Mouse (Mus musculus): ENCODE measurements at regions not wholly inside any gene's neighbourhood (a gene's known extent, or its start where the extent isn't known, plus 50 kb on each side); places are given as distances from the start of the nearest gene placed in this dataset.

DNA sequence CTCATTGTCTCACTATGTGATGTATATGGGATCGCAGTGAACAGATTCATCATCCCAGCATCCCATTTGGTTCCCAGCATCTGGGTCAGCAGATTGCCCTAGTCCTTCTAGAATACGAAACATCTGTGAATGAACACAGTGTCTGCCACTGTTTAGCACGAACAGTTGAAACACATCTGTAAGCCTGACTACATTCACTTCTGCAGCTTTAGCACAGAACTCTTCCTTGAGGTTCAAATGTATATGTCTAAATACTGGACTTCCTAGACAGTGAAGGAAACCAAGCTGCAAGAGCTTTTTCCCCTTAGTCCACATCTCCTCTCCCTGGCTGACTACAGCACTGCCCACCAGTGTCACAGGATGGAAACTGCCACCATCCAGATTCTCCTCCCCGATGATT lies 283.0 kb upstream of the Tle4 start:
- no peak for DNase-seq

DNA sequence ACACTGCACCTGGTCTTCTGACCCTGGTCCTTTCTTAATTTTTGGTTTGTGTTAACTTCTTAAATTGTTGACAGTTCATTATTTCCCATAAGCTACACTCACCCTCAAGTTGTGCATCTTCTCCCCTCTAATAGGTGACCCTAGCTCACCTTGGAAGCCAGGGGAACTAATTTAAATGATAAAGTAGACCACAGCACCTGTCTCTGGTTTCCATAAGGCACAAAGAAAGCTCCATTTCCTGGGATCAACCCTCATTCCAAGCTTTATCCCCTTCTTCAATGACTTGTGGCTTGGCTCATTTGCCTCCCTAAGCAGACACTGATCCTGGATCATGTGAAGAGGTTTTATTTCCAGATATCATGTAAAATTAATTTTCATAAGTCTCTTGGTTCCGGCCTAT lies 276.1 kb upstream of the Tle4 start:
- no peak for DNase-seq

DNA sequence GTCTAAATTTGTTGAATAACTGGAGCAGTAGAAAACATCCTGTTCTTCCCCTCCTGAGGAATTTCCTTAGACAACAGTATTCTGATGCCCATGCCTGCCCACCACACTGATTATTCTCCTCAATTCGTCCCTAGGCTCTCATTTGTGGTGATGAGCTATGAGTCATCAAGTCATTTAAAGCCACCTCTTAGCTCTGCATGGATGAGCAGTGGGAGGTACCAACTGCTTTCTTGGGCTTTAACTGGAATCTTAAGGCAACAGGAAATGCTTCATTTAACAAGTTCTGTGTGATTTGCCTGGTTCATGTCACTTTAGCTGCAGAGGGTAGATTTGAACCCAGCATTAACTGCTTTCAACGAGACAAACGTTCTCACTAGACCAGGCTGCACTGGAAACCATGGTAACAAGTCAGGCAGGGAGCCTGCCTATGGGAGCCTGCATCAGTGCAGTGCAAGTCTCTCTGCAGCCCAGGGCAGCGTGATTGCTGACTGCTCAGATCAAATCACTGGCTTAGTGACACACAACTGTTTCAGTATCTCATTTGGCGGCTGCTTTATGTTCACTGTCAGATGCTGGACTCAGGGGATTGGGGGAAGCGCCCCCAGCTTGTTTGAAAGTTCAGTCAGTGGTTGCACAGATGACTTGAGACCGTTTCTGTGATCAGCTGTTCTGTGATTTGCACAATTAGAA lies 273.5 kb upstream of the Tle4 start:
- no peak for DNase-seq

DNA sequence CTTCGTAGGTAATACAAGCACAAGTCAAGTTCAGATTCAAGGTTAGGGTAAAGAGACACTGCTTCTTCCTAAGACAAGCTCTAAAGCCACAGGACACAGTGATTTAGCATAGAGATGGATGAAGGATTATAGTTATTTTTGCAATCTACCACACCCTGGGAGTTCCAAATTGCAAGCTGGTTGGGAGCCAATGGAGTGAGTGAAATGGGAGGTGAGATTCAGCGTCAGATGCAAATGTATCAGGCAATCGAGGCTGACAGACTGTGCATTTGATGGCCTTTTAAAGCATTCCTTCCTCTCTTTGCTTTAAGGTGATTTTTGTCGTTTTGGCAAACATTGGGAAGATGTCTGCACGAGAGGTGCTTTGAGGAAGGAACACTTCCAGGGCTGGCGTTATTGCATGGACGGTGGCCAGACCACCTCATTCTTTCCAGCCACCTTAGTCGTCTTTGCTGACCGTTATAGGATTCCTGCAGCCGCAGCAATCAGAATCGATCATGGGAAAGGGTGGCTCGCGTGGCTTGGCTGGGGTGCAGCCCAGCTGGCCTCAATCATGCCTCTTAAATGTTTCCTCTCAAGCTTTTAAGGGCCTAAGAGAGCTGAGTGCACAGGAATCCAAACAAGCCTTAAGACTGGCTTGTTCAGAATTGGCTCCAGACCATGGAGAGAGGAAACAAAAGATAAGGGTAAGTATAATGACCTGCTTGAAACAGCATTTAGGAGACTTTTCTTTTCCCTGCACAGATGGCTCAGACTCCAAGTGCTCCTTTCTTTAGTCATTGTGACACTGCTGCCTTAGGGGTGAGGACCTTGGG lies 265.0 kb upstream of the Tle4 start:
- no peak for DNase-seq

DNA sequence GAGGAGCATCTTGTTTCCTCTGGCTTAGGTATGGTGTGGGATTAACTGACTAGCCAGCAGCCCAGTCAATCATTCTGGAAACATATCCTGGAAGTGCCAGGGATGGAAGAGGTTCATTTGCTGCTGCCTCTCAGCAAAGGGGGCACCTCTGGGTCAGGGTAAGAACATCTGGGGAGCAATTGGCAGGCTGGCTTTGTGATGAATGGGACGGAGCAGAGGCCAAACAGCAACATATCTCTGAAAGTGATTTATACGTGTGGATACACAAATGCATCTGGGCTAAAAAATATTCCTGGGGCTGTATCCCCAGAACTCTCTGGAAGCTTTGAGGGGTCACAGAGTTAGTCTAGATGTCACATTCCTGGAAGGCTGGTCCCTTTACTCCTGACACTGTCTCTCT lies 257.2 kb upstream of the Tle4 start:
- DNase-seq: no peak

DNA sequence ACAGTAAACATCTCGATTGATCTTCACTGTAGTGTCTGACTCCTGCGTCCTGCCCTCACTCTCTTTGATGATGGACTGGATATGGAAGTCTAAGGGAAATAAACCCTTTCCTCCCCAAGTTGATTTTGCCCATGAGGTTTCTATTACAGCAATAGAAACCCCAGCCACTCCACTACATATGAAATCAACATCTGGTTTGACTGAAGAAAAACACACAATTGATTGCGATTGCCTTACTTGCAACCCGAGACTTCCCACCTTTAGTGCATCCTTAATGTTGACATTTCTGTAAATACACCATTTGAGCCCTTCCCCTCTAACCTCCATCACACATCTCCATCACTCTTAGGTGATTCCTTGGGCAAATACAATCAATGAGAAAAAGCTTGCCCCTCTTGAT lies 255.6 kb upstream of the Tle4 start:
- no peak for DNase-seq

DNA sequence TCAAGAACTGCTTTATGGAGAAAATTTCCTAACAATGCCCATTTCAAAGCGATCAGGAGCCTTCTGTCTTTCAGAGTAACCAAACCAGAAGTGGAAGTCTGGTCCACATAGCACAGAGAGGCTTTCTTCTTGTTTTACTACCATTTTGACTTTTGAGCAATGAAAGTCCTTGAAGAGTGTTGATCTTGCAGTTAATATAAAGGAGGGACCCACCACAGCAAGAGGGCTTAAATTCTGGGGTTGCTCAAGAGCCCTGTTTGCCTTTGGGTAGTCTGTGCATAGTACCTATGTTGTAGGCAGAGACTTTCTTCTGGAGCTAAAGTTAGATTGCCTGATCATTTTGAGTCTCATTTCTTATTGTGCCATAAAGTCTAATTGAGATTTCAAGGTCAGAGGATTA lies 251.7 kb upstream of the Tle4 start:
- no peak for DNase-seq

DNA sequence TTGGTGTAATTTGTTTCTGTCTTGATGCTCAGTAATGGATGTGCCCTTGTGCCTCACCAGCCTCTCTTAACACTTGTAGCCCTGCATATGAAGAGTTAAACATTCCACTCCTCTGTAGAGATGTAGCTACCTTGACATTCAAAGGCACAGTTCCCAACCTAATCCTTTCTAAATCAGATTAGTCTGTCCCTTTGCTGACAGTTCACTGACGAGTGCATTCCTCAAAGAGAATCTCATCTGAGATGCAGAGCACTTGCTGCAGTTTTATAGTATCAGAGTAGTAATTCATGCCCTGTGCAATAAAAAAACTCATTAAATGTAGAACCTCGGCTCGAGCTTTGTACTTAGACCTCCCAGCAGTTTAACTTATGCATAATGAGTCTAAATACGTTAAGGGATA lies 249.3 kb upstream of the Tle4 start:
- DNase-seq: no peak

DNA sequence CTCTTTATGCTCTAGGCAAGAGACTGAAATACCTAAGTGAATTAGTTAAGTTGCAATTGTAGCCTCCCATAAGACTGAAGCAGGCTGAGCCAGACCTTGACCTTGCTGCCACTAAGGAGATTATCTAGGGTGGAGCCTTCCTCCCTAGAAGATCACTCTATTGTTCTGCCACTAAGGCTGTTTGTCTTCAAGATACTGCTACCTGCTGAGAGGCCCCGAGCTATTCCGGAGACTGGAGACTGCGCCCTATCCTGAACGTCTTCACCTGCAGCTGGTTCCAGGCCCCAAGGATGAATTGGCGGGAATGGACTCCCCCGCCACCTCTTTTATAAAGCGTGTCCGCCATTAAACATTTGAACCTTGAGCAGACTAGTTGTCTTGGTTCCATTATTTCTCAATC lies 237.8 kb upstream of the Tle4 start:
- DNase-seq: no peak

DNA sequence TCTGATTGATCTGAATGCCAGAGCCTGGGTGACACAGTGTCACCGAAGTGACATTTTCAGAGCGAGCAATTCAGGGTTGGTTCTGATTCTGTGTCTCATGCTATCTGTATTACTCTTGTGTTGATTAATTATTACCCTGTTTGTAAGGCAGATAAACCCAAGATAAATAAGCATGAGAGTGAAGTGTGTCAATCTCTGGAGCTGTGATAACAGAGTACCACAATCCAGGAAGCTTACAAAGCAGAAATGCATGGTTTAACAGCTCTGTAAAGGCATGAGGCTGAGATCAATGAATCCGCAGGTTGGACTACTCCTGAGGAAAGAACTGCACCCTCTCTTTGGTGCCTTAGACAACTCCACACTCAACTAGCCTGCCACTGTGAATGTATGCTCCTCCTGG lies 218.5 kb upstream of the Tle4 start:
- DNase-seq: no peak

DNA sequence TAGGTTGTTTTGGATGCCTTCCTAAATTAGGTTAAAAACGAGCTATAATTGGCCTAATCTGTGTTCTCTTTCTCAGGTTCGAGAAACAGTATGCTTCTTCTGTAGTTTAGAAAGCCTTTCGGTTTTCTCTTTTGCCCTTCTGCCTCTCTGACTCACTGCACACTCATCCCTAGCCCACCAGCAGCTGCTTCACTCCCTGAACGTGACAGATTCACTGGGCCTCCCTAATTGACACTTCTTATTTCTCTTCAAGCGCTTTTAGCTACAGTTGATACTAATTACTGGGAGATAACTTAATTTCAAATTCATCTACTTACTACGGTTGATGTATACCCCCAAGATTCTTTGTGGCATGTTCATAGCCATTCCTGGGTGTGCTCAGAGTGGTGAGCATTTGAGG lies 208.9 kb upstream of the Tle4 start:
- DNase-seq: no peak

DNA sequence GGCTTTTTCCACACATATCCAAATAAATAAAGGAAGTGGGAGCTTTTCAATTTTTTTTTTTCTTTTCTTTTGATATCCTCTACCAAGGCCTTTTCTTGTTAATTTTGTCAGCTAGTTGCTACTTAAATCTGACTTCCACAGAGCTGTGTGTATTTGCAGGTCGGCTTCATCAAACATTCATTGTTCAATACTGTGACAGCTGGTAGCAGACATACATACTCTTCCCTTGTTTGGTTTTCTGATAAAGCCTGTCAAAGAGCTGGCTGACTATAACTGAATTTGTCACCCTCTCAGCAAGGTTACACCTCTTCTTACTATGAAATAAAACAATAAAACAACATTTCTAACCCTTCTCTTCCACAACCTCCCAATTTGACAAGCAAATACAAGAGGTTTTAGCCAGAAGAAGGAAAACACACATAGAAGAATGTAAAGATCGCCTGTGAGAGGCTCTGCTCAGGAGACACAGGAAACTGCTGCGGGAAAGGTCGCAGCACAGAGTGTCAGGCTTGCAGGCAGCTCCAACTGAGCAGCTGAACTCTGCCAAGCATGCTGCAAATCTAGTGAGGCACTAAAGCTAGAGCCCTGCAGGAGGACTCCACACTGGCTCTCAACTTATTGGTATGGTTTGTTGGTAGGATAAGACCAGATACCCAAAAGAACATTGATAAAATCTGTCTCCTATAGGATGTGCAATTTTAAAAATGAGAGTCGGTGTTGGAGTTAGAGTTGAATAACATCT lies 205.2 kb upstream of the Tle4 start:
- DNase-seq: no peak

DNA sequence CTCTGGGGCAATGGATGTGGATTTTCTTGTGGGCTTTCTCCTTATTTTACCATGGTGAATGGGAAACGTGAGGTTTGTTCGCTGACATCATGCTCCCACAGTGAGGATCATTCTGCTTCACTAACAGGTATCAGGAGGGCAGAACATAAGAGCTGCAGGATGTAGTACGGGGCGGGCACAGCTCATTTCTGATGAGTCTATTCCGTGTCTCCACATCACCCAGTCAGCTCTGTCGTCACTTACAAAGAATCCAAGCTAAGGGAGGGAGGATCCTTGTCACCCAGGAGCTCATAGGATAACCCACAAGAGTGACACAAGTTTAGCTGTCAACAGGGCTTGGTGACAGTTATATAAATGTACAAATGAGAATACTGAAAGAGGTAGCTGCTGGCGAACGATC lies 203.8 kb upstream of the Tle4 start:
- no peak for DNase-seq

DNA sequence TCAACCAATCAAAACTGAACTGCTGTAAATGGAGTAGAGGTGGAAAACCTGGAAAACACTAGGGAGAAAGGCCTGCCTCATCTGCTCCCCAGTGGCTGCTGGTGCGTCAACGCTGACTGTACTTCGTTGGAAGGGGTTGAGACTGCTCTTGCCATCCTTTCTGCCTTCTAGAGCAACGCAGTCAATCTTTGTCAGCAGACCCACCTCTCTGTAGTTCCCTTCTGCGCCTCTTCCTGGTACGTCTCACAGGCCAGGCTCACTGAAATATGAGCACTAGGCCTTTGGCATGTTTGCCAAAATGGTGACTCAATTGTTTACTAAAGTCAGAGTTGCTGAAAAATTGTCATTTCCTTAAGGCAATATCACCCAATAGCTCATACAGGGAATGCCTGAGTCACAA lies 201.2 kb upstream of the Tle4 start:
- DNase-seq: no peak

DNA sequence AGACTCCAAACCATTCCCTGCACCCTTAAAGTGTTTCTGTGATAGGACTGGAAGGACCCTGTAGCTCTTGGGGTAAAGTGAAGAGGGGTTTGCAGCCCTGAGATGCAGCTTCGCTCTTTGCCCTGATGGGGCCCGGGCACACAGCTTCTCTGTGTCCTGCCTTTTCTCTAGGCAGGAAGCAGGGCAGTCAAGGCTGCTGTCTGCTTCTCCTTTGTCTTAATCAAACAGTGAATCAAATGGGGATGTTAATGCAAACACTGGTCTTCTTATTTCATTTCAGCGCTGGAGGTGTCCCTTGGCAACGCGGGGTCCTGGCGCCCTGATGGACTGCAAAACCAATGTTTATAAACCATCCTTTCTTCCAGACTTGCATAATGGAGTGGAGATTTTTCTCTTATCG lies 200.6 kb upstream of the Tle4 start:
- no peak for DNase-seq

DNA sequence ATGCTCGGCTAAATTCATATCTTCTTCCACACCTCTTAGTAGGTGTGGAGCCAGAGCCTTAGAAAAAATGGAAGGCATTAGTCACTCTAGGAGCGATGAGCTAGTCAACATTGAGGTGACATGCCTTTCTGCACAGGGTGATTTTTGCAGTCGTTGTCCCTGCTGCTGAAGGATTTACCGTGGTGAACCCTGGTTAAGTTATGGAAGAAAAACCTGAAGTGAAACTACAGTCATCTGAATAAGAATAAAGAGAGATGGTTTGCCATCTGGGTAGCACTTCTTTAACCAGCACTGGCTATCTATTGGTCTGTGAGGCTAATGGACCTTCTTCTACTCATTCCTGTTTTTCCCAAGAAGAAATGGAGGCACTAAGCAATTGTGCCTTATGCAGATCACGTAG lies 198.1 kb upstream of the Tle4 start:
- DNase-seq: no peak

DNA sequence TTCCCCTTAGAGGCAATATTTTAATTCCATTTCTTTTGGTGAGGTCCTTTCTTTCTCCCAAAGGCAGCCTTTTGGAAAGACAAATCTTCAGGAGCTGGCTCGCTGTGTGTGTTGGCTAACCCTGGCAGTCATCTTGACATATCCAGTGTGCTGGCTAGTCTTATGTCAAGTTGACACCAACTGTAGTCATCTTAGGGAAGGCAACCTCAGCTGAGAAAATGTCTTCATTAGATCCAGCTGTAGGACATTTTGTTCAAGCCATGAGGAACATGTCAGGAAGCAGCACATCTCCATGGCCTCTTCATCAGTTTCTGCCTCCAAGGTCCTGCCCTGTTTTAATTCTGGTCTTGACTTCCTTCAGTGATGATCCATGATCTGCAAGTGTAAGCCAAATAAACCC lies 192.1 kb upstream of the Tle4 start:
- no peak for DNase-seq

DNA sequence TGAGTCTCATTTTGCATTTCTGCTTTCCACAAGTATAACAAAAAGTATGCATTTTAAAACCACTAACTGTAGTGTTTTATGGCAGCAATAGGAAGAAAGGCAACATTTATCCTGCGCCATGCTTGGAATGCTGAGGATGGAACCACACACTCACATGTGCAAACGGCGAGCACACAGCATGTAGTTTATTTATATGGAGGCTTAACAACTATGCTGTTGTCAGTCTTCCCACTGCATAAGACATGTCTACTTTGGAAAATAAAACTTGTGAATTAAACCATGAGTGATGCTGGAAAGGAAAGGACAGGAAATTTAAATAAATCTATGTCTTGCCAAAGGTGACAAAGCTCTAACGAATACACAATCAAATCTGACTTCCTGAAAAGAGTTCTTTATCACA lies 190.8 kb upstream of the Tle4 start:
- no peak for DNase-seq

DNA sequence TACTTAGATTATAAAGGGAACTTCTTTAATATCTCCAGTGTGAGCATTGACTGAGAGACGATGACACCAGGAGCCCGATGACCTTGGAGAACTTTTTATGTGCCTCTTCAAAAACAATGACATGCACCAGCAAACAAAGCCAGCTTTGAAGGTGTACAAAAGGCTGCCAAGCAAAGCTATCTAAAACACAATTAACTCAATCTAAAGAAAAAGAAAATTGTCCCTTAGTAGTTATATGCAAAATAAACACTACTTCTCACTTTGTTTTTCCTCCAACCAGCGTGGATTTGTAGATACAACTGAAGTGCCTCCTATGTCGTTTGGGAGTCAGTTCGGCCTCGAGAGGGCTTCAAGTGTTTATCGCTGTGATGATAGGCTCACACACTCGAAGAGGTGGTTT lies 189.0 kb upstream of the Tle4 start:
- no peak for DNase-seq

DNA sequence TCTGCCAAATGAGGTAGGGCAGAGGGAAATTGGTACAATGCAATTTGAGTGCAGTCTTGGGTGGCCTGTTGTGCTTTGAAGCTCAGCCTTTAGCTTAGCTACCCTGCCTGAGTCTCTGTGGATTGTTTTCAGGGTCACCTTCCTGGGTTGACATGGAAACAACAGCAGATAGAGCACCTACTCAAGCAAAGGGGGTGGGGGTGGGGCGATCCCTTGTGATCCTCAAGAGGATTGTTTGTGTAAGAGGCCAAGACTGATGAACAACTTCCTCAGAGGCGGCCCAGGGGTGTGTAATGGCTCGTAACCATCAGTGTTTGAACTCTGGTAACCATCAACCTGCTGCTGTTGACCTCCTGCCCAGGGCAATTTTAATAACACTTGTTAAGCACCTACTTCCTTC lies 187.8 kb upstream of the Tle4 start:
- DNase-seq: no peak

DNA sequence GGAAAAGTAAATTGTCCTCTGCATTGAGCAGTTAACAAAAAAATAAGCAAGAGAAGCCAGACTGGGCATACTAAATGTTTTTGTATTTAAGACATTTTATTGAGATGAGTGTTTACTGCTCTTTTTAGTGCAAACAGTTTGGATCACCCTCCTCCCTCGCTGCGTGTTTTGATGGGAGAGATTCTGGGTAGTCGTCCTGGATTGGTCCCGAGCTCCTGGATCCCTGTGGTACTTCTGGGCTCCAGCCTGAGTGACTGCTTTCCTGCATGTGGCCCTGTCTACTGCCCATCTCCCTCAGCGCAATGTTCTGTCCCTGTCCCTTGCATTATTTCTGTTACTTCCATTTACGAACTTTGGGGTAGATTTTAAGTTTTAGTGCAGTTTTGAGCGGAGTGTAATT lies 179.9 kb upstream of the Tle4 start:
- DNase-seq: no peak

DNA sequence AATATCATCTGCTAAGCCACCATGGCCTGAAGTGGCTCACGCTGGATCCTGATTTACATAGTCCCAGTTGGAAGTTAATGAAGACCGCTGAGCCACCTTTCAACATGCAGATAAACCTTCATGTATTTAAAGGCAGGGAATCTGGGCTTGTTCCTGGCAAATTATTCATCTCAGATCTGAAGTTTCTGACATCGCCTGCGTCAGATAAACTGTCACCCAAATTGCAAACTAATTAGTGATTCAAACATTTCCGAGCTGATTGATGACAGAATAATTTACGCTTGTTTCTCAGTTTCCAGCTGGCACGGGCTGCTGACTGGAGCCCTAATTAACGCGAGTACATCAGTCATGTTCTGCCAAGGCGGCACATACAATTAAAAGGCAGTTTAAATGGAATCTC lies 179.3 kb upstream of the Tle4 start:
- DNase-seq: no peak

DNA sequence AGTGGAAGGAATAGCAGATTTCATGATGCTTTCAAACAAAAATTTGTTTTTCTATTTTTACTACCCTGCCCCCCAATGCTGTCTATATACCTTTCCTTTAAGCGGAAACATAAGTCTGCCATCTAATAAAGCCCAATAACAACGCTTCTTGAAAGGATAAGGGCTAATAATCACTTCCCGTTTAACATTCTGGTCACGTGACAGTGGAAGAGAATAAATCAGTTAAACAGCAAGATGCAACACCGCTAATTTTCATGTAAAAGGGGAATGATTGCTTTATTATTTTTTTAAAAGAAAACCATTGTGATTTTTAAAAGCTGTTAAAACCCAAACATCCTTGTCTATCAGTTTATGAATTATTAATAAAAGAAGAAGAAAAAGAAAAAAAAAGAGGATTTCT lies 178.9 kb upstream of the Tle4 start:
- no peak for DNase-seq

DNA sequence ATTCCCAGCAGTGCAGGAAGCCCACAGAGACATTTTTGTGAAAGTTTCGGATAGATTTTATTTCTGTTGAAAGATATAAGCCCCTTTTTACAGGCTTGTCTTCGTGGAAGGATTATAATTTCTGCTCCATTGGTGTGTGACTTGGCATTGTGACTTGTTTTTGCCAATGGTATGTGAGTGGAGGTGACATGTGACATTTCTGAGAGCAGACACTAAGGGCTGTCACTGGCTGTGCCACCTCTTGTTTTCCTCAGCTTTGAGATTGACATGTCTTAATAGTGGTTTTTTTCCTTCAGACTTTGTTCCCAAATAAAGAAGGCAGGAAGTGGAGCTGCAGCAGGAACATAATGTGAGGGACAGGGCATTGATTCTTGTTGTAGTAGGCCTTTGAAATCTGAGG lies 174.9 kb upstream of the Tle4 start:
- DNase-seq: no peak

Measured in thymus, postnatal 36 days (tissue).